9 mouse cellular contexts compared by ENCODE assay signal in the genomic region with DNA sequence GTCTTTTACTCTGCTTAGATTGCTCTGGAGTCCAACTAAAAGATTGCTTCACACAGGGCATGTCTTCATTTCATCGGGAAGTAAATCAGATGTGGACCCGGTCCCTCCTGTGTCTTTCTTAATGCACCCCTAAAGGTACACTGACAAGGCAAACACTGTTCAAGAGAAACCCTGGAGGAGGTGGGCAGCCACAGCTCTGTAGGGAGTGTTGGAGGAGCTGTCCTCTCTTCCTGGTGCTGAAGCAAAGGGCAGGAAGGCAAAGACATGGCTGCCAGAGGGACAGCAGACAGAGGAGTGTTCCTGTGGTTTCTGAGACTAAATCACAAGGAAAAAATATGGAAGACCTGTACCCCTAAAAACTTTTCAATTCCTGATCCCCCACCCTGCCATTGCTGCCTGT. TPM values are rescaled to one million over a fixed set of nuclear protein-coding genes. Genes with fewer than 3 reads are reported as not detected.
DNase-seq lines count a peak whose midpoint lies in the region; ATAC-seq and TF ChIP-seq lines count a peak whose summit lies in the region.
"Had no signal": no experiment of that assay in that cellular context is flagged by ENCODE, and none has a peak within 500 bp of the region (broad histone marks: within the 10 kb centered on the region; RNA-seq: fewer than 3 reads in every experiment).

No protein-coding gene starts in this region.

- peaks cover 32% of the 10 kb centered on the region for H3K27me3 ChIP-seq in liver, embryonic 12.5 days (replicated peaks)
- H3K27me3 ChIP-seq in hindbrain, embryonic 16.5 days (replicated peaks; ENCODE audit: control insufficient read depth, insufficient read depth, low read length): no peaks in the 10 kb centered on the region
- no peaks in the 10 kb centered on the region for H3K27me3 ChIP-seq in midbrain, postnatal 0 days (ENCODE audit: insufficient read depth, low read length)

- H3K4me3 ChIP-seq in liver, embryonic 12.5 days: no peak overlapping the region
- no peak overlapping the region for H3K4me3 ChIP-seq in hindbrain, embryonic 16.5 days (ENCODE audit: low read length)
- H3K4me3 ChIP-seq in midbrain, postnatal 0 days (ENCODE audit: low read depth, low read length): no peak overlapping the region
- H3K4me3 ChIP-seq: heart, adult 2 months had no signal

- no peaks in the 10 kb centered on the region for H3K36me3 ChIP-seq in liver, embryonic 12.5 days
- no peaks in the 10 kb centered on the region for H3K36me3 ChIP-seq in hindbrain, embryonic 16.5 days (ENCODE audit: control insufficient read depth, insufficient read depth, low read length)
- H3K36me3 ChIP-seq in midbrain, postnatal 0 days (ENCODE audit: insufficient read depth, low read length): no peaks in the 10 kb centered on the region

- H3K9ac ChIP-seq in liver, embryonic 12.5 days: no peak overlapping the region
- H3K9ac ChIP-seq in hindbrain, embryonic 16.5 days (ENCODE audit: low read depth, low read length): no peak overlapping the region
- H3K9ac ChIP-seq in midbrain, postnatal 0 days (replicated peaks; ENCODE audit: low read length, poor library complexity, severe bottlenecking): no peak overlapping the region

- no peak overlapping the region for H3K27ac ChIP-seq in liver, embryonic 12.5 days
- no peak overlapping the region for H3K27ac ChIP-seq in hindbrain, embryonic 16.5 days (ENCODE audit: low read depth, low read length)
- no peak overlapping the region for H3K27ac ChIP-seq in midbrain, postnatal 0 days (ENCODE audit: low read depth, low read length)
- H3K27ac ChIP-seq: heart, adult 2 months had no signal

- peak; percentile 35 for DNase-seq in liver
- DNase-seq in c-Kit-positive CD71-negative TER-119-negative erythroid progenitor cells, embryonic 14.5 days (ENCODE audit: low read depth): peak; percentile 18
- peak; percentile 5 for DNase-seq in midbrain, postnatal 0 days (ENCODE audit: low spot score)
- no peak for DNase-seq in thymus, postnatal 36 days
- no peak for DNase-seq in right cerebral cortex, postnatal 25 days
- DNase-seq in right cerebral cortex, adult 2 months (ENCODE audit: low spot score in 2 of 2): no peak

- 25% methylated on average over 2 of the region's 2 CpGs for WGBS in liver, embryonic 12.5 days (ENCODE audit: insufficient replicate concordance)
- WGBS in hindbrain, embryonic 16.5 days: 29% methylated on average over 2 of the region's 2 CpGs
- 35% methylated on average over 2 of the region's 2 CpGs for WGBS in midbrain, postnatal 0 days

- H3K4me2 ChIP-seq in liver, embryonic 12.5 days: no peak overlapping the region
- peak overlapping the region; percentile 67 for H3K4me2 ChIP-seq in hindbrain, embryonic 16.5 days (ENCODE audit: low read length)
- H3K4me2 ChIP-seq in midbrain, postnatal 0 days (ENCODE audit: low read depth, low read length, poor library complexity, severe bottlenecking): peak overlapping the region; percentile 33

- TF ChIP-seq CTCF in midbrain, postnatal 0 days (IDR thresholded peaks at IDR 0.05): no peak

- H3K4me1 ChIP-seq in liver, embryonic 12.5 days: no peaks in the 10 kb centered on the region
- peaks cover 14% of the 10 kb centered on the region for H3K4me1 ChIP-seq in hindbrain, embryonic 16.5 days (ENCODE audit: control insufficient read depth, insufficient read depth, low read depth, low read length)
- peaks cover 13% of the 10 kb centered on the region; the same call in 1 of the 2 replicates for H3K4me1 ChIP-seq in midbrain, postnatal 0 days (ENCODE audit: insufficient read depth, low read length)

- no peaks in the 10 kb centered on the region for H3K9me3 ChIP-seq in liver, embryonic 12.5 days (replicated peaks)
- no peaks in the 10 kb centered on the region for H3K9me3 ChIP-seq in hindbrain, embryonic 16.5 days (ENCODE audit: control insufficient read depth, low read length)
- no peaks in the 10 kb centered on the region for H3K9me3 ChIP-seq in midbrain, postnatal 0 days (ENCODE audit: low read length)

- ATAC-seq in liver, embryonic 12.5 days: no peak
- ATAC-seq in hindbrain, embryonic 16.5 days: no peak
- ATAC-seq in midbrain, postnatal 0 days (ENCODE audit: low FRiP score): no peak

RNA-seq across cellular contexts. Expression of gene Phactr1, which starts 31.1 kb away (rescaled TPM):
- 0.39 and 0.78 TPM in 2 replicates for polyA plus RNA-seq in liver, embryonic 12.5 days (2016; fragmentation: Nextera tagmentation; extraction: Ambion mirVana)
- 49.7 and 49.9 TPM in 2 replicates for polyA plus RNA-seq in hindbrain, embryonic 16.5 days (2015; fragmentation: Nextera tagmentation; extraction: Ambion mirVana)
- total RNA-seq in midbrain, postnatal 0 days (2014; rRNA removed): 53.9 and 55.1 TPM in 2 replicates
- polyA plus RNA-seq in midbrain, postnatal 0 days (2015; fragmentation: Nextera tagmentation; extraction: Ambion mirVana): 73.7 and 75.6 TPM in 2 replicates

Comparison
In these comparisons a context has a peak if more than half of its experiments do, and no peak if none do; other contexts are left out.
1. DNase-seq: peak in liver (single experiment), c-Kit-positive CD71-negative TER-119-negative erythroid progenitor cells, embryonic 14.5 days (single experiment) and midbrain, postnatal 0 days (single experiment); none in thymus, postnatal 36 days (0 of 2), right cerebral cortex, postnatal 25 days (single experiment) and right cerebral cortex, adult 2 months (0 of 2).
2. RNA of gene Phactr1, which starts 31.1 kb away (polyA plus RNA-seq): 73.7 to 75.6 TPM in midbrain, postnatal 0 days and 49.7 to 49.9 TPM in hindbrain, embryonic 16.5 days; 0.39 to 0.78 TPM in liver, embryonic 12.5 days; every median in the first group is over 10 times any median in the second.